In the genomic region with DNA sequence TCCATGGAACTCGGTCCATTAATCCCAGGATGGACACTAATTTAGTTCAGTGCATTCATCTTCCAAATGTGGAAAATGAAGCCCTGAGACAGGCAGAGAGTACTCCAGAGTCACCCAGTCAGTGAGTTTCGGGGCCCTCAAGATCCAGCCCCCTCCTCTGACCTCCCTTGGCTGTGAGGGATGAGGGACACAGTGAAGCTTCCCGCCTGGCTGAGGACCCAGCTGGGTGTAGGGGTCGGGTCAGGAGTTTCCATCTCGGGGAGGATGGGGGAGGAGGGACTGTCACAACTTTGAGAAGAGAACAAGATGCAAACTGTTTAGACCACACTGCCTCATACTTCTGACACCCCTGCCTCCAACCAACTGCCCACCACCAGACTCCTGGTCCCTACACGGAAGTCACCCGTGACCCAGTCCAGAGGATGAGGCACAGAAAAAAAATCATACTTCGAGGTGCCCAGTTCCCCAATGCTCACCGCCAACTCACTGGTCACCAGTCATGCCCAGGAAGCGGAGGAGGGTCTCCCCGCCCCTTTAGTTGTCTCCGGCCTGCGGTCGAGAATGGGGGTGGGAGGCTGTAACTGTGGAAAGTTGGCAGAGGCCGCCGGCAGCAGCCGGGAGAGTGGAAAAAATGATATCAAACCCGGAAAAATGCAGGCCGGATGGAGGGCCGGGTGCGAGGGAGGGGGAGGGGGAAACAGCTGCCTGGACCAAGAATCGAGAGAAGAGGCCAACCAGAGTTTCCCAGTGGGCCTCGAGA, we compare ENCODE assay signal across 8 mouse cellular contexts. TPM values are rescaled to one million over a fixed set of nuclear protein-coding genes. Genes with fewer than 3 reads are reported as not detected.
DNase-seq lines count a peak whose midpoint lies in the region; ATAC-seq and TF ChIP-seq lines count a peak whose summit lies in the region.

No protein-coding gene starts in this region.

- no peak for DNase-seq in embryonic facial prominence, embryonic 10.5 days (ENCODE audit: low spot score)
- DNase-seq in limb, embryonic 14.5 days (ENCODE audit: low spot score), result peak; percentile 71
- no peak for DNase-seq in cerebellum, adult 9-10 months
- no peak for DNase-seq in layer of hippocampus, adult 9-10 months (ENCODE audit: low spot score)
- no peak for DNase-seq in frontal cortex, postnatal 10 days (ENCODE audit: low spot score in 2 of 2)

- no peak overlapping the region for H3K4me2 ChIP-seq in embryonic facial prominence, embryonic 13.5 days
- no peak overlapping the region for H3K4me2 ChIP-seq in heart, embryonic 15.5 days
- no peak overlapping the region for H3K4me2 ChIP-seq in limb, embryonic 14.5 days (replicated peaks; ENCODE audit: low read depth, low read length, severe bottlenecking)

- H3K27me3 ChIP-seq in embryonic facial prominence, embryonic 13.5 days, result no peaks in the 10 kb centered on the region
- H3K27me3 ChIP-seq in embryonic facial prominence, embryonic 10.5 days (replicated peaks; ENCODE audit: low read depth, poor library complexity, severe bottlenecking), result peaks cover 34% of the 10 kb centered on the region
- H3K27me3 ChIP-seq in heart, embryonic 15.5 days, result 0 out of 2 replicates have a peak, but pooled peaks cover 5% of the 10 kb centered on the region
- H3K27me3 ChIP-seq in limb, embryonic 14.5 days (ENCODE audit: control insufficient read depth, insufficient read depth, low read length), result no peaks in the 10 kb centered on the region
- H3K27me3 ChIP-seq in small intestine, adult 2 months (ENCODE audit: control insufficient read depth, insufficient read depth, low read length), result no peaks in the 10 kb centered on the region; the same call in none of the 2 replicates

- H3K27ac ChIP-seq in embryonic facial prominence, embryonic 13.5 days, result peak overlapping the region; percentile 49; the same call in 1 of the 2 replicates
- H3K27ac ChIP-seq in embryonic facial prominence, embryonic 10.5 days (replicated peaks), result no peak overlapping the region
- peak overlapping the region; percentile 87 for H3K27ac ChIP-seq in heart, embryonic 15.5 days
- no peak overlapping the region; the same call in 1 of the 2 replicates for H3K27ac ChIP-seq in limb, embryonic 14.5 days (replicated peaks; ENCODE audit: low read depth, low read length)
- H3K27ac ChIP-seq in small intestine, adult 2 months (ENCODE audit: insufficient read depth, low read depth, low read length), result peak overlapping the region; percentile 78

- no peak overlapping the region for H3K9ac ChIP-seq in embryonic facial prominence, embryonic 13.5 days
- no peak overlapping the region for H3K9ac ChIP-seq in heart, embryonic 15.5 days
- no peak overlapping the region for H3K9ac ChIP-seq in limb, embryonic 14.5 days (ENCODE audit: low read depth, low read length, severe bottlenecking)

- H3K4me3 ChIP-seq in embryonic facial prominence, embryonic 13.5 days, result no peak overlapping the region
- no peak overlapping the region for H3K4me3 ChIP-seq in embryonic facial prominence, embryonic 10.5 days
- no peak overlapping the region for H3K4me3 ChIP-seq in heart, embryonic 15.5 days
- H3K4me3 ChIP-seq in limb, embryonic 14.5 days (replicated peaks; ENCODE audit: low read length), result no peak overlapping the region
- H3K4me3 ChIP-seq in small intestine, adult 2 months (ENCODE audit: low read depth, low read length), result peak overlapping the region; percentile 18; the same call in 1 of the 2 replicates

- TF ChIP-seq CTCF in small intestine, adult 2 months (IDR thresholded peaks at IDR 0.05; ENCODE audit: extremely low read depth, insufficient read length, insufficient replicate concordance, low read depth, low read length), result no peak

- H3K36me3 ChIP-seq in embryonic facial prominence, embryonic 13.5 days, result no peaks in the 10 kb centered on the region
- no peaks in the 10 kb centered on the region for H3K36me3 ChIP-seq in embryonic facial prominence, embryonic 10.5 days (replicated peaks)
- no peaks in the 10 kb centered on the region for H3K36me3 ChIP-seq in heart, embryonic 15.5 days
- no peaks in the 10 kb centered on the region for H3K36me3 ChIP-seq in limb, embryonic 14.5 days (ENCODE audit: control insufficient read depth, insufficient read depth, low read length)
- no peaks in the 10 kb centered on the region for H3K36me3 ChIP-seq in small intestine, adult 2 months (ENCODE audit: control insufficient read depth, insufficient read depth, low read length)

- WGBS in embryonic facial prominence, embryonic 13.5 days, result 69% methylated on average over 23 of the region's 23 CpGs
- 83% methylated on average over 23 of the region's 23 CpGs for WGBS in embryonic facial prominence, embryonic 10.5 days
- WGBS in heart, embryonic 15.5 days, result 44% methylated on average over 23 of the region's 23 CpGs
- 65% methylated on average over 23 of the region's 23 CpGs for WGBS in limb, embryonic 14.5 days
- WGBS in small intestine, adult 2 months, result 67% methylated on average over 23 of the region's 23 CpGs

- H3K9me3 ChIP-seq in embryonic facial prominence, embryonic 13.5 days, result no peaks in the 10 kb centered on the region
- no peaks in the 10 kb centered on the region for H3K9me3 ChIP-seq in embryonic facial prominence, embryonic 10.5 days
- H3K9me3 ChIP-seq in heart, embryonic 15.5 days (replicated peaks), result no peaks in the 10 kb centered on the region
- no peaks in the 10 kb centered on the region for H3K9me3 ChIP-seq in limb, embryonic 14.5 days (ENCODE audit: control insufficient read depth, low read length)

- peaks cover 22% of the 10 kb centered on the region for H3K4me1 ChIP-seq in embryonic facial prominence, embryonic 13.5 days
- H3K4me1 ChIP-seq in embryonic facial prominence, embryonic 10.5 days, result peaks cover 29% of the 10 kb centered on the region
- H3K4me1 ChIP-seq in heart, embryonic 15.5 days (replicated peaks), result peaks cover 46% of the 10 kb centered on the region
- H3K4me1 ChIP-seq in limb, embryonic 14.5 days (ENCODE audit: control insufficient read depth, insufficient read depth, low read length), result peaks cover 18% of the 10 kb centered on the region
- no peaks in the 10 kb centered on the region for H3K4me1 ChIP-seq in small intestine, adult 2 months (ENCODE audit: control insufficient read depth, insufficient read depth, insufficient read length, low read length)

- peak; percentile 39; the same call in 1 of the 2 replicates for ATAC-seq in embryonic facial prominence, embryonic 13.5 days (ENCODE audit: insufficient number of reproducible peaks, insufficient read depth, low FRiP score, low TSS enrichment, low read depth)
- peak; percentile 72 for ATAC-seq in heart, embryonic 15.5 days (replicated peaks; ENCODE audit: insufficient number of reproducible peaks, insufficient read depth, low FRiP score, low read depth)
- ATAC-seq in limb, embryonic 14.5 days (ENCODE audit: low FRiP score, low read depth), result peak; percentile 55

- no peak for TF ChIP-seq POLR2A in limb, embryonic 14.5 days (IDR thresholded peaks at IDR 0.05; ENCODE audit: borderline replicate concordance, extremely low read depth, insufficient read depth, insufficient read length)
- no peak for TF ChIP-seq POLR2A in small intestine, adult 2 months (IDR thresholded peaks at IDR 0.05; ENCODE audit: low read depth, low read length)

RNA-seq across cellular contexts. Expression of gene Rem1, which starts 9.7 kb away (rescaled TPM):
- polyA plus RNA-seq in embryonic facial prominence, embryonic 13.5 days (2015; fragmentation: Nextera tagmentation; extraction: Ambion mirVana), result 1.7 and 3.6 TPM in 2 replicates
- polyA plus RNA-seq in embryonic facial prominence, embryonic 10.5 days (2016; fragmentation: Nextera tagmentation; extraction: Ambion mirVana), result 0.40 and 0.60 TPM in 2 replicates
- 12.1 and 12.7 TPM in 2 replicates for polyA plus RNA-seq in heart, embryonic 15.5 days (2015; fragmentation: Nextera tagmentation; extraction: Ambion mirVana)
- polyA plus RNA-seq in limb, embryonic 14.5 days (2012; rRNA removed), result 3.9 and 4.7 TPM in 2 replicates
- 2.6 and 4.4 TPM in 2 replicates for polyA plus RNA-seq in limb, embryonic 14.5 days (2014; fragmentation: Nextera tagmentation; extraction: Ambion mirVana)
- 3.5 and 4.7 TPM in 2 replicates for polyA plus RNA-seq in small intestine, adult 2 months (2012; rRNA removed)

RNA-seq across cellular contexts. Expression of gene Defb25, which starts 13.6 kb away (rescaled TPM):
- polyA plus RNA-seq in embryonic facial prominence, embryonic 13.5 days (2015; fragmentation: Nextera tagmentation; extraction: Ambion mirVana), result 1.3 TPM in 1 of 2 replicates, not detected in the other
- 0.70 TPM in 1 of 2 replicates, not detected in the other for polyA plus RNA-seq in embryonic facial prominence, embryonic 10.5 days (2016; fragmentation: Nextera tagmentation; extraction: Ambion mirVana)
- 0.77 and 0.86 TPM in 2 replicates for polyA plus RNA-seq in heart, embryonic 15.5 days (2015; fragmentation: Nextera tagmentation; extraction: Ambion mirVana)
- polyA plus RNA-seq in limb, embryonic 14.5 days (2012; rRNA removed), result 0.68 and 0.77 TPM in 2 replicates
- polyA plus RNA-seq in limb, embryonic 14.5 days (2014; fragmentation: Nextera tagmentation; extraction: Ambion mirVana), result 1.6 and 3.2 TPM in 2 replicates
- not detected in 2 replicates for polyA plus RNA-seq in small intestine, adult 2 months (2012; rRNA removed)

RNA-seq across cellular contexts. Expression of gene Defb36, which starts 32.3 kb away (rescaled TPM):
- polyA plus RNA-seq in embryonic facial prominence, embryonic 13.5 days (2015; fragmentation: Nextera tagmentation; extraction: Ambion mirVana), result not detected in 2 replicates
- not detected in 2 replicates for polyA plus RNA-seq in embryonic facial prominence, embryonic 10.5 days (2016; fragmentation: Nextera tagmentation; extraction: Ambion mirVana)
- polyA plus RNA-seq in heart, embryonic 15.5 days (2015; fragmentation: Nextera tagmentation; extraction: Ambion mirVana), result not detected in 2 replicates
- not detected in 2 replicates for polyA plus RNA-seq in limb, embryonic 14.5 days (2012; rRNA removed)
- polyA plus RNA-seq in limb, embryonic 14.5 days (2014; fragmentation: Nextera tagmentation; extraction: Ambion mirVana), result not detected in 2 replicates
- not detected in 2 replicates for polyA plus RNA-seq in small intestine, adult 2 months (2012; rRNA removed)

RNA-seq across cellular contexts. Expression of gene H13, which starts 32.8 kb away (rescaled TPM):
- polyA plus RNA-seq in embryonic facial prominence, embryonic 13.5 days (2015; fragmentation: Nextera tagmentation; extraction: Ambion mirVana), result 123 and 125 TPM in 2 replicates
- polyA plus RNA-seq in embryonic facial prominence, embryonic 10.5 days (2016; fragmentation: Nextera tagmentation; extraction: Ambion mirVana), result 102 and 110 TPM in 2 replicates
- polyA plus RNA-seq in heart, embryonic 15.5 days (2015; fragmentation: Nextera tagmentation; extraction: Ambion mirVana), result 70.6 and 86.1 TPM in 2 replicates
- polyA plus RNA-seq in limb, embryonic 14.5 days (2012; rRNA removed), result 148 and 194 TPM in 2 replicates
- 151 and 153 TPM in 2 replicates for polyA plus RNA-seq in limb, embryonic 14.5 days (2014; fragmentation: Nextera tagmentation; extraction: Ambion mirVana)
- polyA plus RNA-seq in small intestine, adult 2 months (2012; rRNA removed), result 152 and 199 TPM in 2 replicates

RNA-seq across cellular contexts. Expression of gene Defb45, which starts 37.2 kb away (rescaled TPM):
- not detected in 2 replicates for polyA plus RNA-seq in embryonic facial prominence, embryonic 13.5 days (2015; fragmentation: Nextera tagmentation; extraction: Ambion mirVana)
- polyA plus RNA-seq in embryonic facial prominence, embryonic 10.5 days (2016; fragmentation: Nextera tagmentation; extraction: Ambion mirVana), result not detected in 2 replicates
- not detected in 2 replicates for polyA plus RNA-seq in heart, embryonic 15.5 days (2015; fragmentation: Nextera tagmentation; extraction: Ambion mirVana)
- not detected in 2 replicates for polyA plus RNA-seq in limb, embryonic 14.5 days (2012; rRNA removed)
- not detected in 2 replicates for polyA plus RNA-seq in limb, embryonic 14.5 days (2014; fragmentation: Nextera tagmentation; extraction: Ambion mirVana)
- not detected in 2 replicates for polyA plus RNA-seq in small intestine, adult 2 months (2012; rRNA removed)

Comparison
In these comparisons a context has a peak if more than half of its experiments do, and no peak if none do; other contexts are left out.
1. H3K27ac ChIP-seq: peak in embryonic facial prominence, embryonic 13.5 days (single experiment), heart, embryonic 15.5 days (single experiment) and small intestine, adult 2 months (single experiment); none in embryonic facial prominence, embryonic 10.5 days (single experiment) and limb, embryonic 14.5 days (single experiment).
2. Peak in every context shown above with its lines, with median percentiles within 50 percentile points of each other: ATAC-seq.